Mouse (Mus musculus) embryonic fibroblast, embryonic 13.5 days (primary cell): Measurements from ENCODE around the gene Hyou1.

Experiments used
- CTCF ChIP-seq: IDR thresholded peaks from 2 replicates; pipeline ENCODE4 v1.5.1; 2011; ENCODE audit warnings: mild to moderate bottlenecking, control low read depth, low read length, moderate library complexity, borderline replicate concordance; ENCODE audit not compliant: insufficient read depth
- POLR2A ChIP-seq: IDR thresholded peaks from 2 replicates; pipeline ENCODE4 v1.6.1; 2011; ENCODE audit warnings: low read depth, mild to moderate bottlenecking, control low read depth, low read length, moderate library complexity

DNA sequence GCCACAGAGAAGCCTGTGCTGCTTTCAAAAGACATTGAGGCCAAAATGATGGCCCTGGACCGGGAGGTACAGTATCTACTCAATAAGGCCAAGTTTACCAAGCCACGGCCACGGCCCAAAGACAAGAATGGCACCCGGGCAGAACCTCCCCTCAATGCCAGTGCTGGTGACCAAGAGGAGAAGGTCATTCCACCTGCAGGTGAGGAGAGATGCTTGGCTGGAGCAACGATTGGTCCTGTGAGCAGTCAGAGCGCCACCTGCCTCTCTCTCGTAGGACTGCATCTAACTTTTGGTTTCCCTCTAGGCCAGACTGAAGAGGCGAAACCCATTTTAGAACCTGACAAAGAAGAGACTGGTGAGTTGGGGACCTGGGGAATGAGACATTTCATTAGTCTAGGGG lies 10.0 kb downstream of the Hyou1 start:
- TF ChIP-seq CTCF (peak; percentile 83; the same call in 1 of the 2 replicates), POLR2A (no peak)
